Mouse (Mus musculus) midbrain, postnatal 0 days (tissue): ENCODE measurements around the gene Ankfy1. TPM values are rescaled to one million over a fixed set of nuclear protein-coding genes. Genes with fewer than 3 reads are reported as not detected.

Experiments
- ATAC-seq: fragments of 200-750 bp; cut with Nextera tagmentation; 2 replicates; pipeline ENCODE4 v1.8.0; 2017; ENCODE audit warnings: moderate number of reproducible peaks, mild to moderate bottlenecking, moderate TSS enrichment, moderate library complexity; ENCODE audit not compliant: low FRiP score
- DNase-seq: peaks from one replicate; pipeline ENCODE4 v3.0.0-alpha.2; 2015; ENCODE audit warnings: low spot score
- H3K27ac ChIP-seq: fragments of 300-500 bp; sonication (generic); 2 replicates; pipeline ENCODE4 v1.5.1; 2014; ENCODE audit warnings: low read depth, mild to moderate bottlenecking, low read length, mixed read lengths
- H3K27me3 ChIP-seq: fragments of 300-500 bp; sonication (generic); 2 replicates; pipeline ENCODE4 v1.6.1; 2014; ENCODE audit warnings: low read length, control low read depth, mixed read lengths; ENCODE audit not compliant: insufficient read depth
- H3K36me3 ChIP-seq: fragments of 300-500 bp; sonication (generic); 2 replicates; pipeline ENCODE4 v1.6.1; 2014; ENCODE audit warnings: low read length, control low read depth, mixed read lengths; ENCODE audit not compliant: insufficient read depth
- H3K4me1 ChIP-seq: fragments of 300-500 bp; sonication (generic); 2 replicates; pipeline ENCODE4 v1.6.1; 2014; ENCODE audit warnings: mild to moderate bottlenecking, control low read depth, antibody characterized with exemption, low read length, mixed read lengths; ENCODE audit not compliant: insufficient read depth
- H3K4me2 ChIP-seq: fragments of 300-500 bp; sonication (generic); 2 replicates; pipeline ENCODE4 v1.6.1; 2014; ENCODE audit warnings: low read depth, mild to moderate bottlenecking, low read length, mixed read lengths; ENCODE audit not compliant: poor library complexity, severe bottlenecking
- H3K4me3 ChIP-seq: fragments of 300-500 bp; sonication (generic); 2 replicates; pipeline ENCODE4 v1.5.1; 2014; ENCODE audit warnings: low read depth, mild to moderate bottlenecking, low read length, moderate library complexity
- H3K9ac ChIP-seq: fragments of 300-500 bp; sonication (generic); replicated peaks from 2 replicates; pipeline ENCODE4 v1.6.1; 2014; ENCODE audit warnings: mild to moderate bottlenecking, low read length, moderate library complexity, mixed read lengths; ENCODE audit not compliant: poor library complexity, severe bottlenecking
- H3K9me3 ChIP-seq: fragments of 300-500 bp; sonication (generic); 2 replicates; pipeline ENCODE4 v1.6.1; 2016; ENCODE audit warnings: low read length, control low read depth
- CTCF ChIP-seq: IDR thresholded peaks from 2 replicates; pipeline ENCODE4 v1.5.1; 2016; ENCODE audit warnings: antibody characterized with exemption, mild to moderate bottlenecking
- WGBS: fragments of 180-500 bp; shearing (Covaris S2); extraction: QIAGEN DNeasy Blood & Tissue Kit; methylation state at CpG from one replicate; pipeline ENCODE4 v1.1.7; 2014; 5-methylcytosine and 5-hydroxymethylcytosine counted together
- polyA plus RNA-seq: library from polyadenylated mRNA; unstranded; fragments of >200 nt; fragmentation: Nextera tagmentation; extraction: Ambion mirVana; gene quantifications from 2 replicates; pipeline ENCODE4 v1.2.1, GENCODE M21; 2015
- total RNA-seq: library from RNA; depleted of rRNA; stranded (reverse); fragments of >200 nt; gene quantifications from 2 replicates; pipeline ENCODE4 v1.2.3, GENCODE M21; 2014

Ankfy1 gene
- total and polyA plus RNA-seq, 2 experiments from 2014 or later: 19.6 to 48.1 TPM

GRCm38 (mm10) chr11:72723871-72724270, 34.1 kb downstream of the Ankfy1 start:
- H3K4me3 ChIP-seq: no peak overlapping the region
- peak; percentile 70 for TF ChIP-seq CTCF
- ATAC-seq: no peak
- H3K36me3 ChIP-seq: no peaks in the 10 kb centered on the region; the same call in 1 of the 2 replicates
- DNase-seq: peak; percentile 48
- H3K4me1 ChIP-seq: no peaks in the 10 kb centered on the region
- H3K9me3 ChIP-seq: no peaks in the 10 kb centered on the region
- H3K27me3 ChIP-seq: no peaks in the 10 kb centered on the region
- no peak overlapping the region for H3K9ac ChIP-seq
- H3K27ac ChIP-seq: no peak overlapping the region
- no peak overlapping the region for H3K4me2 ChIP-seq

- no peaks in the 10 kb centered on the region for H3K9me3 ChIP-seq
- peak; percentile 39 for DNase-seq
- H3K4me1 ChIP-seq: no peaks in the 10 kb centered on the region
- H3K4me3 ChIP-seq: no peak overlapping the region
- H3K4me2 ChIP-seq: no peak overlapping the region
- no peak for ATAC-seq
- no peaks in the 10 kb centered on the region for H3K27me3 ChIP-seq
- peaks cover 21% of the 10 kb centered on the region for H3K36me3 ChIP-seq
- peak; percentile 71 for TF ChIP-seq CTCF
- H3K9ac ChIP-seq: no peak overlapping the region
- H3K27ac ChIP-seq: no peak overlapping the region
Observed at GRCm38 (mm10) chr11:72726023-72726422, 36.2 kb downstream of the Ankfy1 start.

DNA sequence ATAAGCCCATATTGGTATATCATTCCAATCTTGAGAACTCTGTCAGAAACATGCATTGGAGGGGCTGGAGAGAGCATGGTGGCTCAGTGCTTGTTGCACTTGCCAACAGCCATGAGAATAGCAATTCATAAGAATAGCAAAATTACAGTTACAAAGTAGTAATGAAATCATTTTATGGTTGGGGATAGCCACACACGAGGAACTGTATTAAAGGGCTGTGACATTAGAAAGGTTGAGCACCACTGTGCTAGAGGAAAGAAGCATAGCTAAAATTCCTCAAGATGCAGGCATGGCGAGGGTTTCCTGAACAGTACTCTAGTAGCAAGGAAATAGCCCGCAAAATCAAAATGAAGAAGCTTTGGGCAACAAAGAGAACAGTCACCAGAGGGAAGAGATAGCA, 43.9 kb downstream of the Ankfy1 start:
- Histone ChIP-seq H3K9ac (no peak overlapping the region), H3K4me3 (no peak overlapping the region), H3K4me1 (no peaks in the 10 kb centered on the region), H3K4me2 (no peak overlapping the region), H3K27me3 (no peaks in the 10 kb centered on the region), H3K36me3 (peaks cover 54% of the 10 kb centered on the region), H3K9me3 (no peaks in the 10 kb centered on the region), H3K27ac (no peak overlapping the region)
- 87% methylated on average over 3 of the region's 3 CpGs for WGBS
- ATAC-seq: no peak
- no peak for TF ChIP-seq CTCF
- no peak for DNase-seq

GRCm38 (mm10) chr11:72734840-72735518, 45.2 kb downstream of the Ankfy1 start:
- H3K4me1 ChIP-seq: no peaks in the 10 kb centered on the region
- ATAC-seq: no peak
- H3K27me3 ChIP-seq: no peaks in the 10 kb centered on the region
- H3K9me3 ChIP-seq: no peaks in the 10 kb centered on the region
- H3K36me3 ChIP-seq: peaks cover 45% of the 10 kb centered on the region
- 76% methylated on average over 4 of the region's 4 CpGs for WGBS
- no peak overlapping the region for H3K4me3 ChIP-seq
- H3K9ac ChIP-seq: no peak overlapping the region
- no peak overlapping the region for H3K4me2 ChIP-seq
- H3K27ac ChIP-seq: no peak overlapping the region
- peak; percentile 16 for DNase-seq
- TF ChIP-seq CTCF: no peak

DNA sequence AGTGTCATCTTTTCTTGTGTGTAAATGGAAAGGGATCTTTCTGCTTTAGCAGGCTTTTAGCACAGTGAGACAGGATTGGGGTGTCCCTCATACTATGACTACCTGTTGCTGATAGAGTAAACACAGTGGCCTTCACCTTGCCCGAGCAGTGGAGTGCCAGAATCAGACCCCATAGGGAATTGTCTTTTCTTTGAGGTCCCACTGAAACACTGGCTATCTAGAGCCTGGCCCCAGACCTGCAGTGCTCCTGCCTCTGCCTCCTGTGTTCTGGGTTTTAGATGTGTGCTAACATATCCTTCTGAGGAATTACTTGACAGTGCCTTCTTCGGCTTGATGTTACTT, 45.7 kb downstream of the Ankfy1 start:
- Histone ChIP-seq H3K9me3 (no peaks in the 10 kb centered on the region), H3K4me1 (no peaks in the 10 kb centered on the region), H3K36me3 (peaks cover 45% of the 10 kb centered on the region), H3K27ac (no peak overlapping the region), H3K9ac (no peak overlapping the region), H3K4me2 (no peak overlapping the region), H3K4me3 (no peak overlapping the region), H3K27me3 (no peaks in the 10 kb centered on the region)
- no peak for DNase-seq
- TF ChIP-seq CTCF: no peak
- ATAC-seq: no peak
- WGBS: 76% methylated on average over 2 of the region's 2 CpGs

DNA sequence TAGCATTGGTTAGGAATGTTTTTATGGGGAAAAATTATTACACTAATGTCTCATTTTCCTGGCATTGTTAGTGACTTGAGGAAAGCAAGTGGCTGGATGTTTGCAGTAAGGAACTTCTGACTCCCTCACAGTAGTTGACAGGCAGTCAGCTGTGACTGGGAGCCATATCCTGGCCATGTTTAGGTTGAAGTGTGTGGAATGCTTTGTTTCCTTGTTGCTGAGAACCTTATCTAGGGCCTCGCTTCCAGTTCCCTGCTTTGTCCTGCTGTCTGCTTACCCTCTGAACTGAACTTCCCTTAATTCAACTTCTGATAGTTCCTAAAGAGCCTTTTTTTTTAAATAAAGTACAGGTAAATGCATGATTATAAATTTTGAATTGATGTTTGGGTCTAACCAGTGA, 46.5 kb downstream of the Ankfy1 start:
- no peaks in the 10 kb centered on the region for H3K27me3 ChIP-seq
- no peak overlapping the region for H3K27ac ChIP-seq
- no peaks in the 10 kb centered on the region for H3K4me1 ChIP-seq
- no peak for DNase-seq
- no peaks in the 10 kb centered on the region for H3K9me3 ChIP-seq
- 64% methylated on average over 1 of the region's 1 CpGs for WGBS
- no peak for ATAC-seq
- no peak for TF ChIP-seq CTCF
- H3K9ac ChIP-seq: no peak overlapping the region
- H3K4me3 ChIP-seq: no peak overlapping the region
- H3K4me2 ChIP-seq: no peak overlapping the region
- H3K36me3 ChIP-seq: peaks cover 37% of the 10 kb centered on the region
